Mouse (Mus musculus) thymus, adult 2 months (tissue): Measurements from ENCODE around the gene Echdc3.

ENCODE experiments used
- CTCF ChIP-seq: fragments of 200-500 bp; IDR thresholded peaks from 2 replicates; pipeline ENCODE4 v1.5.1; 2012; ENCODE audit warnings: mild to moderate bottlenecking, control low read depth, low read length, moderate library complexity, borderline replicate concordance; ENCODE audit not compliant: control insufficient read depth, poor library complexity, insufficient read depth; ENCODE audit errors: extremely low read depth
- POLR2A ChIP-seq: fragments of 200-500 bp; IDR thresholded peaks from 2 replicates; pipeline ENCODE4 v1.6.1; 2012; ENCODE audit warnings: mild to moderate bottlenecking, low read length, control low read depth, moderate library complexity; ENCODE audit not compliant: control insufficient read depth, poor library complexity, insufficient read depth; ENCODE audit errors: extremely low read depth

GRCm38 (mm10) chr2:6196363-6196973 lies 16.4 kb downstream of the Echdc3 start:
- TF ChIP-seq CTCF, result no peak
- no peak for TF ChIP-seq POLR2A
